Mouse (Mus musculus): ENCODE data around the gene Eif2b3. TPM values are rescaled to one million over a fixed set of nuclear protein-coding genes. Genes with fewer than 3 reads are reported as not detected.

The Eif2b3 gene
- total RNA-seq, 2 experiments from 2014 or later: 23.0 to 24.3 TPM

GRCm38 (mm10) chr4:117014901-117015415 lies 4.2 kb upstream of the Eif2b3 start:
- DNase-seq: no peak

GRCm38 (mm10) chr4:117017738-117018137 lies 1.5 kb upstream of the Eif2b3 start:
- DNase-seq: no peak

DNA sequence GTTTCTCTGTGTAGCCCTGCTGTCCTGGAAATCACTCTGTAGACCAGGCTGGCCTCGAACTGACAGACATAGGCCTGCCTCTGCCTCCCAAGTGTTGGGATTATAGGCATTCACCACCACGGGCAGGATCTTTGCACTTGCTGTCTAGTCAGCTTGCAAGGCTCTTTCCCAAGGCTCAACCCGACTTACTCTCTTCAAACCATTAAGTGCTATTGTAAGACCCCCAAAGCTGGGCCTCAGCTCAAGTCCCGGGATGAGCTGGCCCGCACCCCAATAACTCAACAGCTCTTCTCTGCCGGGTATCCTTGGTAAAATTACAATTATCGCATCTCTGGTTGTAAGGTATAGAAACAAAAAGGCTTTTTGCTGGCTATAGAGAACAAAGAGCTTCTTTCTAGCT lies 875 bp upstream of the Eif2b3 start:
- no peak for DNase-seq

DNA sequence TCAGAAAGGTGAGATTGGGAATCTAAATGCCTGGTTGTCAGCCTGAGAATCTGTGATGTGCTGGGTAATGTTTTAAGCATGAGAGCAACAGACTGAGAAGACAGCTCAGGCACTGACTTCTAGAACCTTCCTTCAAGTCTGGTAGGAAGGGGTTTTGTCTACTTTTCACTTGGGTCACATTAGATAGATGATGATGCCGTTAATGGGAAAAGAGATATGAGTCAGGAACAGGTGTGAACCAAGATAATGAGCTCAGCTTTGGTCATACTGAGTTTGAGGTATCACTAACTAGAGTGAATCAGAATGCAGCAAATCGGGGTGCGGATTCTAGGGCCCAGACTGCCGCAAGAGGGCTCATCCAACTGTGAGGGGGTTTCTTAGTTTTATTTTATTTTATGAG lies 4.3 kb downstream of the Eif2b3 start:
- no peak for DNase-seq

- no peak for DNase-seq
Observed at GRCm38 (mm10) chr4:117031105-117031504, 11.9 kb downstream of the Eif2b3 start.

- peak; percentile 34 for DNase-seq
Observed at GRCm38 (mm10) chr4:117039925-117040687, 20.9 kb downstream of the Eif2b3 start.

GRCm38 (mm10) chr4:117040791-117041190 lies 21.6 kb downstream of the Eif2b3 start:
- DNase-seq: no peak

GRCm38 (mm10) chr4:117041283-117041721 lies 22.1 kb downstream of the Eif2b3 start:
- DNase-seq: peak; percentile 60

DNA sequence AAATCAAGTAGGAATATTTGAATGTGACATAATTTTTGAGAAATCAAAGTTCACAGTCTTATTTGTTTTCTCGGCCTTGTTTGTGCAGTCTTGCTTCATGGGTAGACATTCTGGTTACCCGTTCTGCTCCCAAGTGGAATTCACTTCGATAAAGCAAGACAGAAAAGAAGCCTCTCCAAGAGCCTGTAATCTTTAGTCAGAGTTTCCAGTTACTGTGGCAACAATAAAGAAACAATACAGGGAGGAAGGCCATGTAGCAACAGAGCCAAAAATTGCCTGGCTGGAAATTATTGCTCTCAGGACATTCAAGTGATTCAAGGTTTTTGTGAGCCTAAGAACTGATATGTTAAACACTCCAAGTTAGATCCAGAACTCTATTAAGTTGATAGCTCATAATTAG lies 29.6 kb downstream of the Eif2b3 start:
- DNase-seq: no peak

- no peak for DNase-seq
Observed at GRCm38 (mm10) chr4:117049485-117049884, 30.3 kb downstream of the Eif2b3 start.

- peak; percentile 24 for DNase-seq
Observed at GRCm38 (mm10) chr4:117052626-117053025, 33.4 kb downstream of the Eif2b3 start.

DNA sequence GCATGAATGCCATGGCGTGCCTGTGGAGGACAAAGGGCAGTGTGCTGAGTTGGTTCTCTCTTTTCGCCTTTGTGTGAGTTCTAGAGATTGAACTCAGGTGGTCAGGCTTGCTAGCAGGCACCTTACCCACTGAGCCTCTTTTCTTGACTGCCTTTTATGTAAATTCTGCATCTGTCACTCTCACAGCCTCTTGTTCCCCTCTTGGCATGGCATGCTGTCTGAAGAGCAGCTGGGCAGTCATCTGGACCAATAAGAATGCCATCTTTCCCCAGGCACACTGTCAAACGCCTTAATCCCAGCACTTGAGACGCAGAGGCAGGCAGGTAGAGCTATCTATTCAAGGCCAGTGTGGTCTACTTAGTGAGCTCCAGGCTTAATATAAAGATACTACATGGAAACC lies 34.8 kb downstream of the Eif2b3 start:
- no peak for DNase-seq

- DNase-seq: no peak
Observed at GRCm38 (mm10) chr4:117056102-117056501, 36.9 kb downstream of the Eif2b3 start.

DNA sequence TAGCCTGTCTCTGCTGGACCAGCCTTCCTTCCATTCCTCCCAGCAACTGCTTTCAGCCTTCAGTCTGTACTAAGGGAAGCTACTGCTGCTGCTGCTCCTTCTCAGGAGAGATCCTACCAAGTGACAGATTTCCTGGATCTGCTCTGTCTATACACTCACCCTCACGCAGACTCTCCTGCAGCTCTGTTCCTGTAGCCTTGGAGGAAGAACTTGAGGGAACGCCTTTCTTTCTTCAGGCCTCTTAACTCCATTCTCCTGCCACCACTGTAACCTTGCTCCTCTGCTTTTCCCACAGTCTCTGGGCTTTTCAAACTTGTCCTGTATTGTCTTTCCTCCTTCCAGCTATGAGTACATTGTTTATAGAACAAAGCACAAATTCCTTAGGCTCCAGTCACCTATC lies 37.3 kb downstream of the Eif2b3 start:
- no peak for DNase-seq

GRCm38 (mm10) chr4:117058512-117058911 lies 39.3 kb downstream of the Eif2b3 start:
- DNase-seq: no peak

GRCm38 (mm10) chr4:117062700-117063390 lies 43.6 kb downstream of the Eif2b3 start:
- DNase-seq: no peak

GRCm38 (mm10) chr4:117068035-117068434 lies 48.8 kb downstream of the Eif2b3 start:
- DNase-seq: no peak

DNA sequence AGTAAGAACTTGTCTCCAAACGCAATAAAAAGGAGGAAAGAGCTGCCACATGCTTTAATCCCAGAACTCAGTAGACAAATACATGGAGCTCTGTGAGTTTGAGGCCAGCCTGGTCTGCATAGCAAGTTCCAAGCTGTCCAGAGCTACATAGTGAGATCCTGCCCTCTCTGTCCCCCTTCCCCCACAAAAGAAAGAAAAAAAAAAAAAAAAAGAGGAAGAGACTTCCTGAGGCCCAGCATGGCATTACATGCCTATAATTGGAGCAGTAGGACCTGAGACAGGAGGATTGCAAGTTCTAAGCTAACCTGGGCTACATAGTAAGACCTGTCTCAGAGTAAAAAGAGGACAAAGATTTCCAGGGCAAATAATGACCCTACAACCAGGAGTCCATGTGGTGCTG lies 50.4 kb downstream of the Eif2b3 start:
- DNase-seq: no peak

DNA sequence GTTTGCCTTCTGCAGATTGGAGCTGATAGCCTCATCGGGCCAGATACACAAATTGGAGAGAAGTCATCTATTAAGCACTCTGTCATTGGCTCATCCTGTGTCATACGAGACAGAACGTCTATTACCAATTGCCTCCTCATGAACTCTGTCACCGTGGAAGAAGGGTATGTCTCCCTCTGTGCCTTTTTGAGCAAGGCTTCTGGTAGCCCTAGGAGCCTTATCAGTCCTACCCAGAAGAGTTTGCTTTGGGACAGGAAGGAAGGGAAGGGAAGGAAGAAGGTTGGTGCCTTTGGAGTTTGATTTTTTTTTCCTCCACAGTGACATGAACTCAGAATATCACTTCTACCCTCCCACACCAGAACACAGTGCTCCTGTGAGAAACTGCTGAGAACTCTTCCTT lies 51.4 kb downstream of the Eif2b3 start:
- DNase-seq: no peak

GRCm38 (mm10) chr4:117071183-117071582 lies 52.0 kb downstream of the Eif2b3 start:
- DNase-seq: no peak

DNA sequence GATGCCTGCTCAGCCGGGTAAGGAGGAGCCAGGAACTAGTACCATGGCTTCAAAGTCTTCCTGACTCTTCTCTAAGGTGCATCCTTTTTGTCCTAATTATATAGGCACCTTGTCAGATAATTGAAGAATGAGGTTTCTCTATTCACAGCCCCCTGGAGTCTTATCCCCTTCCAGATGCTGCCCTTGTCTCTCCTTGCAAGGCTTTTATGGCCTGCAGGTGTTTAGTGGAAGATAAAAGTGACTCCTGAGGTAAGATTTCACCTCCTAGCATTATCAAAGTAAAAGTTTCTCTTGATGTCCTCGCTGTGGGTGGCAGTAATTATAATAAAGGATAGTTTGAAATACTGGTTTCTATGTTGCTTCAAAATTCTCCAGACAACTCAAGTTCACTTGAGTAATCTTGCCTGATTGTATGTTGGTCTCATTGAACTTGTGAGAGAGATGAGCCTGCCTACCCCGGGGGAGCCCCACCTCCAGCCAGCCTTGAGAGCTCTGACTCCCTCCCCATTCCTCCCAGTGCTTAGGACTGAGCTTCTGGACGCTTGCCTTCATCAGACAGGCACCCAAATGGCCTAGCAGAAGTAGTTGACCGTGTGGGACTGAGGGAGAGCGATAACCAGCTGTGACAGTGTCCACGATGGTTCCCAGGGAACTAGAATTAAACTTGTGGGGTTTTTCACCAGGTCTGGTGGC lies 68.9 kb downstream of the Eif2b3 start:
- DNase-seq: no peak

DNA sequence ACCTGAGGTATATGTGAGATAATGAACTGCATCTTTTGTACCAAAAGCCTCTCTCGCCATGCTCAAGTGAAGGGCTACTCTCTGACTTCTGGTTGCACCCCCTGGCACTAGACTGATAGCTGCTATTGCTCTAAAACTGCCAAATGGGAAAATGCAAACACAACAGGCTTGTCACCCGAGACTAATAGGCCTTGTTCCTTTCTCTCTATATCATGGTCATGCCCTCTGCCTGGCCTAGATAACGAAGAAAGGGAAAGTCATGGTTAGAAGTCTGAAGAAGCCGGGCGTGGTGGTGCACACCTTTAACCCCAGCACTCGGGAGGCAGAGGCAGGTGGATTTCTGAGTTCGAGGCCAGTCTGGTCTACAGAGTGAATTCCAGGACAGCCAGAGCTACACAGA lies 71.4 kb downstream of the Eif2b3 start:
- no peak for DNase-seq
